Mouse (Mus musculus): Measurements from ENCODE around the gene Rbm48. TPM values are rescaled to one million over a fixed set of nuclear protein-coding genes. Genes with fewer than 3 reads are reported as not detected.

Rbm48 gene
- total RNA-seq, 2 experiments from 2014 or later: 4.7 to 5.7 TPM

GRCm38 (mm10) chr5:3571266-3571665 is 25.1 kb downstream of the Rbm48 start, which contains the start of gene 1700109H08Rik:
1700109H08Rik (plus strand) TSS chr5:3571566.
- intact Hi-C loops (cut with DNase I): no loop called here
- DNase-seq: no peak

GRCm38 (mm10) chr5:3554198-3554597 is 42.2 kb downstream of the Rbm48 start:
- no peak for DNase-seq
- intact Hi-C loops (cut with DNase I): no loop called here

GRCm38 (mm10) chr5:3551481-3551880 is 44.9 kb downstream of the Rbm48 start:
- intact Hi-C loops (cut with DNase I): no loop called here
- DNase-seq: no peak

GRCm38 (mm10) chr5:3546226-3546625 is 50.2 kb downstream of the Rbm48 start:
- intact Hi-C loops (cut with DNase I): no loop called here

GRCm38 (mm10) chr5:3544480-3544769 is 52.0 kb downstream of the Rbm48 start:
- intact Hi-C loops (cut with DNase I): no loop called here
- no peak for DNase-seq

More at GRCm38 (mm10) chr5:3546226-3546625, 50.2 kb downstream of the Rbm48 start:
- DNase-seq: no peak

- peak; percentile 94 to 96 for DNase-seq
- intact Hi-C loops (cut with DNase I): no loop called here
Measured at GRCm38 (mm10) chr5:3543629-3544479, 52.5 kb downstream of the Rbm48 start, which contains the start of gene Fam133b. Fam133b (plus strand) TSS chr5:3543833.

- DNase-seq: no peak
- intact Hi-C loops (cut with DNase I): no loop called here
Measured at GRCm38 (mm10) chr5:3541871-3542270, 54.5 kb downstream of the Rbm48 start.

- intact Hi-C loops (cut with DNase I): no loop called here
- DNase-seq: no peak
Measured at GRCm38 (mm10) chr5:3538505-3539472, 57.6 kb downstream of the Rbm48 start.

- DNase-seq: no peak
- intact Hi-C loops (cut with DNase I): no loop called here
Measured at GRCm38 (mm10) chr5:3536592-3537212, 59.7 kb downstream of the Rbm48 start.

Other genes with a start within 250 kb of the Rbm48 start
- 10 to 100 TPM; 11.6 to 14.9 TPM for gene Fam133b, start 52.8 kb downstream of the Rbm48 start, total RNA-seq (2021)
- 1 to 10 TPM; 3.9 to 5.5 TPM for gene 1700109H08Rik, start 25.0 kb downstream of the Rbm48 start, total RNA-seq (2021)
- gene Pex1, start 519 bp downstream of the Rbm48 start, total RNA-seq (2021): 1 to 10 TPM; 6.9 to 7.3 TPM
- not detected for gene Tmbim7, start 54.6 kb upstream of the Rbm48 start, total RNA-seq (2021)
- 10 to 100 TPM; 69.2 to 87.0 TPM for gene Gatad1, start 60.6 kb upstream of the Rbm48 start, total RNA-seq (2021)
- gene Ankib1, start 206.3 kb upstream of the Rbm48 start, total RNA-seq (2021): 10 to 100 TPM; 14.6 to 15.2 TPM
- 10 to 100 TPM; 13.7 to 14.5 TPM for gene Krit1, start 206.6 kb upstream of the Rbm48 start, total RNA-seq (2021)
- gene Lrrd1, start 248.6 kb upstream of the Rbm48 start, total RNA-seq (2021): under 1 TPM in 1 of 2 experiments, not detected in 1; 0.10 TPM